Mouse (Mus musculus) MEL (cell line): ENCODE data around the gene Pitpnc1.

Experiments
- NRF1 ChIP-seq: IDR thresholded peaks from 2 replicates; pipeline ENCODE4 v1.6.1; 2014; ENCODE audit warnings: low read depth, mild to moderate bottlenecking, inconsistent platforms, low read length, improper control_type of control experiment, moderate library complexity; ENCODE audit not compliant: poor library complexity, insufficient read depth, severe bottlenecking
- POLR2A ChIP-seq, 2 experiments: IDR thresholded peaks; 2 replicates each; pipeline ENCODE4 v1.6.1; 2011 to 2012; ENCODE audit warnings: low read length in 2 of 2, mild to moderate bottlenecking in 2 of 2, control low read depth in 1 of 2, improper control_type of control experiment in 1 of 2, low read depth in 1 of 2, moderate library complexity in 1 of 2; ENCODE audit not compliant: control insufficient read depth in 1 of 2, insufficient read depth in 1 of 2, poor library complexity in 1 of 2

GRCm38 (mm10) chr11:107343031-107343430 lies 127.5 kb downstream of the Pitpnc1 start:
- TF ChIP-seq NRF1 (no peak), POLR2A (IDR thresholded peaks at IDR 0.05; ENCODE audit: control insufficient read depth in 1 of 2, insufficient read depth in 1 of 2, low read depth in 1 of 2, low read length in 2 of 2, poor library complexity in 1 of 2) (no peak)
